Mouse (Mus musculus): ENCODE measurements around the gene Zbtb4.

Zbtb4 gene

GRCm38 (mm10) chr11:69766126-69766609, 456 bp downstream of the Zbtb4 start:
- DNase-seq (ENCODE audit: low spot score), result peak; percentile 47

- no peak for DNase-seq (ENCODE audit: low spot score)
Observed at GRCm38 (mm10) chr11:69766872-69767624, 1.3 kb downstream of the Zbtb4 start.

- DNase-seq (ENCODE audit: low spot score), result no peak
Observed at GRCm38 (mm10) chr11:69767625-69767909, 1.9 kb downstream of the Zbtb4 start.

GRCm38 (mm10) chr11:69774961-69775360, 9.2 kb downstream of the Zbtb4 start:
- no peak for DNase-seq (ENCODE audit: low spot score)

- DNase-seq (ENCODE audit: low spot score), result no peak
Observed at GRCm38 (mm10) chr11:69775716-69776115, 10.0 kb downstream of the Zbtb4 start.

GRCm38 (mm10) chr11:69776488-69776887, 10.8 kb downstream of the Zbtb4 start:
- DNase-seq (ENCODE audit: low spot score), result no peak

- no peak for DNase-seq (ENCODE audit: low spot score)
Observed at GRCm38 (mm10) chr11:69777504-69778257, 12.0 kb downstream of the Zbtb4 start.

GRCm38 (mm10) chr11:69778258-69778982, 12.7 kb downstream of the Zbtb4 start:
- DNase-seq (ENCODE audit: low spot score), result no peak

- DNase-seq (ENCODE audit: low spot score), result no peak
Observed at GRCm38 (mm10) chr11:69778985-69779384, 13.3 kb downstream of the Zbtb4 start.

GRCm38 (mm10) chr11:69781828-69782227, 16.1 kb downstream of the Zbtb4 start:
- no peak for DNase-seq (ENCODE audit: low spot score)

GRCm38 (mm10) chr11:69784793-69785272, 19.1 kb downstream of the Zbtb4 start:
- DNase-seq (ENCODE audit: low spot score), result no peak

GRCm38 (mm10) chr11:69787306-69787705, 21.6 kb downstream of the Zbtb4 start:
- DNase-seq (ENCODE audit: low spot score), result no peak

GRCm38 (mm10) chr11:69789431-69789830, 23.7 kb downstream of the Zbtb4 start:
- no peak for DNase-seq (ENCODE audit: low spot score)

- no peak for DNase-seq (ENCODE audit: low spot score)
Observed at GRCm38 (mm10) chr11:69791420-69791819, 25.7 kb downstream of the Zbtb4 start.

- no peak for DNase-seq (ENCODE audit: low spot score)
Observed at GRCm38 (mm10) chr11:69793429-69793828, 27.7 kb downstream of the Zbtb4 start.

GRCm38 (mm10) chr11:69795168-69795982, 29.7 kb downstream of the Zbtb4 start, which contains the start of gene Chrnb1:
Gene Chrnb1 (minus strand): TSS chr11:69795943.
- peak; percentile 83 for DNase-seq (ENCODE audit: low spot score)

GRCm38 (mm10) chr11:69795983-69796435, 30.3 kb downstream of the Zbtb4 start:
- no peak for DNase-seq (ENCODE audit: low spot score)

GRCm38 (mm10) chr11:69797924-69798323, 32.2 kb downstream of the Zbtb4 start:
- no peak for DNase-seq (ENCODE audit: low spot score)

- no peak for DNase-seq (ENCODE audit: low spot score)
Observed at GRCm38 (mm10) chr11:69799394-69800137, 33.9 kb downstream of the Zbtb4 start.

- DNase-seq (ENCODE audit: low spot score), result no peak
Observed at GRCm38 (mm10) chr11:69800138-69800391, 34.4 kb downstream of the Zbtb4 start.

Measured in spleen, adult 12 weeks (tissue).